Mouse (Mus musculus): ENCODE results near the gene Olfr1211.

The Olfr1211 gene

DNA sequence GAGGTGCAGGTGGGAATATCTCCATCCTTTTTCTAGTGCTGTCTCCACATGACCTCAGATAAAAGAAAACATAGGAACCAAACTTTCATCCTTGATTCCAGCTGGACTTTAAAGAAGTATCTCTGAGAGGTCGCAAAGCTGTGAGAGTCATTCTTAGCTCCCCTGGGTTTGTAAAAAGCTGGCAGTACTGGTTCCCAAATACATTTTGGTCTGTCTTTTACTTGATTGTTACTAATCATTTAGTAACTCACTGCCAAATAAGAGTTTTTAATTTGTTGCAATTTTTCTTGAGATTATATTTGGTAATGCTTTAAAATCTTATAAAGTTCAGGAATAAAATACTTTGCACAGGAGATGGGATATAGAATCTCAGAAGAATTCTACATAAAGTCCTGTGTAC lies at the start of gene Olfr1211:
Gene Olfr1211 (minus strand): TSS at position 101 of the 400 bp plus-strand sequence.
- DNase-seq (ENCODE audit: low spot score) = no peak

DNA sequence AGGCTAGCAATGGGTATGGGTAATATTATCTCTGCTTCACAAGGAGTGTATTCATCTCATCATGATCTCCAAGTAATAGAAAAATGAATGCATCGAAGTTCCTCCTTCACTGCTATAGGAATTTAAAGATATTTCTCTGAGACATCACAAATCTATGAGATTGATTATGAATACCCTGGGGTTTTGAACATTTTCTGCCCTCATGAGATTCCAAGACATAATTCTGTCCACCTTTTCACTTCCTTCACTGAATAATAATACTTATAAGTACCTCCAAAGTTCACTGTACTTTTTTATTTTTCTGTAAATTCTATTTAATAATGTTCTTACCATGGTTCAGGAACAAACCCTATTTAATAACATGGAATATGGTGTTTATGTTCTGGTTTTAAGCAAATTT lies 42.3 kb upstream of the Olfr1211 start, which contains the start of gene Gm13762:
Gene Gm13762 (minus strand): TSS at position 101 of the 400 bp plus-strand sequence.
- no peak for DNase-seq (ENCODE audit: low spot score)

DNA sequence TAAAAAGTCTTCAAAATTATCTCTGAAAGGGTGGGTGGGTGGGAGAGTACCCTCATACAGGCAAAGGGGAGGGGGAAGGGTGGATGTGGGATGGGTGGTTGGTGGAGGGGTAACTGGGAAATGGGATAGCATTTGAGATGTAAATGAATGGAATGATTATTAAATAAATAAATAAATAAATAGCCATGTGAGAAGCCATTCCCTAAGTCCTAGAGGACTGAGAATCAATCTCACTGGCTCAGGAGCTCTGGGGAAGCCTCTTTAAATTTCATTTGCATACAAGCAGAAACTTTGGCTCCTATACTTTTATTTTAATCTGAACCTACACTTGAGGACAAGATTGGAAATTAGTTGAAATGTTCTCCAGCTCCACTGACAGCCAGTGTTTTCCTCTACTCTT lies 15.8 kb upstream of the Olfr1211 start, which contains the start of gene Olfr1212:
Gene Olfr1212 (plus strand): TSS at position 301 of the 400 bp plus-strand sequence.
- no peak for DNase-seq (ENCODE audit: low spot score)

DNA sequence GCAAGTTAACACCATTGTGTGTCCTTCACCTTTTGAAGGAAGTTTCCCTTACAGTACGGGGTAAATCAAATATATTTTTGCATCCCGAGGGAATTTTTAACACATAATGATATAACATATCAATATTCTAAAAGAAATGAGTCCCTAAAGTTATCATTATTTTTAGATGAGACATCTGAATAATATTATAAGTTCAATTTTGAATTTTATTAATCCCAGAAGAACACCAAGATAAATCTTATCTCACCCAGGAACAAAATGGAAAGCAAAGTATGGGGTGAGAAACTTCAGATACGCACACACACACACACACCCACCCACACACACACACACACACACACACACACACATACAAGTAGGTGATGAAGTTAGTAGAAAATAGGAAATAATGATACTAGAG lies 22.9 kb downstream of the Olfr1211 start, which contains the start of gene Olfr1209:
Gene Olfr1209 (minus strand): TSS at position 101 of the 400 bp plus-strand sequence.
- no peak for DNase-seq (ENCODE audit: low spot score)

DNA sequence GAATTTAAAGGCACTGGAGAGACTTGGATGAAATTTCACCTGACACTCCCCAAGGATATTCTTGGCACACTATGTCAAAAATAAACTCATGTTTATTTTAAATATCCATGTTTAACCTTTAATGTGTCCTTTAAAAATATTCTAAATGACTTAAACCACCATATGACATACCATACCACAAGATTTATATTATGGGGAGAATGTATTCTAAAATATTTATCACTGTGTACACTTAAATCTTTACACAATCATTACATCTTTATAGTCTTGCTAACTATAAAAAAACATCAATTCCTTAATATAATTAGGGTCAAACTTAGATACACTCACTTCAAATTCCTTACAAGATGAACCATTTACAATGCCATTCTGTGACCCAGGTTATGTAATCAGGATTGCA lies 35.7 kb downstream of the Olfr1211 start, which contains the start of gene Olfr1208:
Gene Olfr1208 (minus strand): TSS at position 101 of the 400 bp plus-strand sequence.
- DNase-seq (ENCODE audit: low spot score) = no peak

Data from spleen, adult 12 weeks (tissue).